Mouse (Mus musculus): Measurements from ENCODE around the gene Arhgef11. TPM values are rescaled to one million over a fixed set of nuclear protein-coding genes. Genes with fewer than 3 reads are reported as not detected.
"Not testable (repeated sequence)": the region's sequence is repeated elsewhere in the genome, so short reads cannot be mapped to it uniquely, and the experiment has no call there.

Arhgef11 gene
- polyA plus RNA-seq (2012; rRNA removed): 26.6 and 31.0 TPM in 2 replicates

- no peak for DNase-seq (ENCODE audit: low read depth)
These were observed at the start of gene Arhgef11 for GRCm38 (mm10) chr3:87616957-87617810. TSS of gene Arhgef11 (plus strand) at chr3:87617559.

DNA sequence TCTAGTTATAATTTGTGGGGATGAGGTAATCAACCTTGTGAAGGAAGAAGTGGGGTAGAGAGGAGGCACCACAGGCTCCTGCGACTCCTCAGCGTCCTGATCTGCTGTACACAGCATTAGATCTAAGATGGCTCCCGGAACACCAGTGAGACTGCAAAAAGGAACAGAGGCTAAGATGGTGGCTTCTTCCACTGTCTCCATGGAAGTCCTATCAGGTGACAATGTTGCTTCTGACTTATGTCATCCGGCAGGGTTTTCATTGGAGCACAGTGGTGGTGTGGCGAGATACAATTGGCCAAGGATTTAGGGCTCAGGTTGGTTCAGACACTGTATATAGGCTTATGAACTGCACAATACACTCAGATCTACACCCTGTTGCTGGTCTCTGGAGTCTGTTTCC lies 48.7 kb upstream of the Arhgef11 start:
- no peak for DNase-seq (ENCODE audit: low read depth)

DNA sequence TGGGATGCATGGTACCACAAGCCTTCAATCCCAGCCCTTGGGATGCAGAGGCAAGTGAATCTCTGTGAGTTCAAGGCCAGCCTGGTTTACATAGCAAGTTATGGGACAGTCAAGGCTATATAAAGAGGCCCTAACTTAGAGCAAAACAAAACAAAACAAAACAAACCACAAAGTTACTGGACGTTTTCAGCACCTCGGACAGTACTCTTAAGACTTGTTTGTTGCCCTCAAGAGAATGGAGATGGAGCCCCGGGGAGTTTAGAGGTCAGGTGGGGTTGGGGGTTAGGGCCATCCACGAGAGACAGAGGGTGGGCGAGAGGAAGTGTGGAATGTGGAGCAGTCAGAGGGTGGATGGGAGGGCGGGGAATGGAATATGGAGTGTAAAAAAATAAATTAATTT lies 41.6 kb upstream of the Arhgef11 start:
- DNase-seq (ENCODE audit: low read depth): no peak

DNA sequence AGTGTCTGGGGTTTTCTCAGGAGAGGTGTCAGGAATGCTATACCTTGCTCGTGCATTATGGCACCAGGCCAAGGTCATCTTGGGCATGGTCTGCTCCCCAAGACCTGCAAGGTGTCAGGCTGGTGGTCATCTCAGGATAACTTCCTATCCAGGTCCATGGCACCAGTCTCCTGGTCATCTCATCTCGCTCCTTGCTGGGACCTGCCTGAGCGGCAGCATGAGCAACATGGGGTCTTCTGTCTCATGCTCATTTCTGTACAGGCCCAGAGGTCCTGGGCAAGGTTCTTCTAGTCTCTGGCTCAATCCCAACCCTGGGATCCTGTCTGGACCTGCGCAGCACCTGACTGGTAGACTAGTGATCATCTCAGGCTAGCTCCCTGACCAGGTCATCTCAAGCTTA lies 35.1 kb upstream of the Arhgef11 start:
- no peak for DNase-seq (ENCODE audit: low read depth)

GRCm38 (mm10) chr3:87593793-87594192 lies 23.6 kb upstream of the Arhgef11 start:
- no peak for DNase-seq (ENCODE audit: low read depth)

GRCm38 (mm10) chr3:87595328-87595727 lies 22.0 kb upstream of the Arhgef11 start:
- DNase-seq (ENCODE audit: low read depth): not testable (repeated sequence)

GRCm38 (mm10) chr3:87601077-87601476 lies 16.3 kb upstream of the Arhgef11 start:
- not testable (repeated sequence) for DNase-seq (ENCODE audit: low read depth)

- DNase-seq (ENCODE audit: low read depth): no peak
These were observed 1.0 kb upstream of the Arhgef11 start for GRCm38 (mm10) chr3:87616354-87616753.

- no peak for DNase-seq (ENCODE audit: low read depth)
These were observed 412 bp downstream of the Arhgef11 start for GRCm38 (mm10) chr3:87617811-87618130.

- no peak for DNase-seq (ENCODE audit: low read depth)
These were observed 881 bp downstream of the Arhgef11 start for GRCm38 (mm10) chr3:87618240-87618639.

- no peak for DNase-seq (ENCODE audit: low read depth)
These were observed 1.8 kb downstream of the Arhgef11 start for GRCm38 (mm10) chr3:87618981-87619710.

DNA sequence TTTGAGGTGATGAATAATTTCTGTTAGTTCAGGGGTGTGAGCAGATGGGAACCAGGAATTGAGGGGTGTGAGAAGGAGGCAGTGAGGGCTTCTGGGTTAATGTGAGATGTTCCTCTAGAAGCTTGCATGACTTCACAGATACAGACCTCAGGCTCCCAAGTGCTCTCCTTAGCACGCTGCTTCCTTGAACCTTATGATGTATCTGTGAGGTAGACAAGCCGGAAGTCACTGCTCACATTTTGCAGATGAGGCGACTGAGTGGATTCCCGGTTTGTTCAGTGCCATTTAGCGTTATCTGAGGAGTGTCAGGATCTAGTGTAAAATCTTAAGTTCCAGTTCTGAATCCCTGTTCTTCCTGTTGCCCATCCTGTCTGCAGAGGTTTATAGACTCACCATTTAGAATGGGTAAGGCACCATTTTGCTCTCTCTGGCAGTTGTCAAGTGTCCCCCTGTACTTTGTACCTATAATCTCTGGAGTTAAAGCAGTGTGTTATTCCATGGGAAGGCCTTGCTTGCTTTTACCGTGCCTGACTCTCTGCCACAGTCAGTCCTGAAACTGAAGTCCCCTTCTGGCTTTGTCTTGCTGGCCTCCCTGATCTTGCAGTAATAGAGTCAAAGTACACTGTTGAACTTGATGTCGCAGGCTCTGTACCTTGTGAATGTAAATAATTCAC lies 3.0 kb downstream of the Arhgef11 start:
- no peak for DNase-seq (ENCODE audit: low read depth)

- no peak for DNase-seq (ENCODE audit: low read depth)
These were observed 7.5 kb downstream of the Arhgef11 start for GRCm38 (mm10) chr3:87624899-87625298.

GRCm38 (mm10) chr3:87630899-87631298 lies 13.5 kb downstream of the Arhgef11 start:
- DNase-seq (ENCODE audit: low read depth): no peak

GRCm38 (mm10) chr3:87631408-87631807 lies 14.0 kb downstream of the Arhgef11 start:
- DNase-seq (ENCODE audit: low read depth): no peak

DNA sequence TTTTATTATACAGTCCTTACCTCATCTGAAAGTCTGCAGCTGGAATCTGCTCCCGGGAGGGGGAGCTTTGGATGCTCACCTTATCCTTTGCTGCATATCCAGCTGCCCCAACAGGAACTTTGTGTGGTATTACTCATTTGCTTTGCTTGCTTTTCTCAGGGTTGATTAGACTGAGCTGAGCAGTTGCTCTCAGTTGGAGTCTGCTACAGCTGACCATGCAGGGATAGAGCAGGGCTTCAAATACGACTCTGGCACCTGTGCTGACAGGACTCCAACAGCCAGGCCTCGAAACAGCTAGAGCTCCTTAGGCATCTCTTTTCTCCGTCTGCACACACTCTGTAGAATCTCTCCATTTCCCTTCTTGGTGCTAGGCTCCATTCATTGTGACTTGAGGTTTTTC lies 18.2 kb downstream of the Arhgef11 start:
- DNase-seq (ENCODE audit: low read depth): no peak

DNA sequence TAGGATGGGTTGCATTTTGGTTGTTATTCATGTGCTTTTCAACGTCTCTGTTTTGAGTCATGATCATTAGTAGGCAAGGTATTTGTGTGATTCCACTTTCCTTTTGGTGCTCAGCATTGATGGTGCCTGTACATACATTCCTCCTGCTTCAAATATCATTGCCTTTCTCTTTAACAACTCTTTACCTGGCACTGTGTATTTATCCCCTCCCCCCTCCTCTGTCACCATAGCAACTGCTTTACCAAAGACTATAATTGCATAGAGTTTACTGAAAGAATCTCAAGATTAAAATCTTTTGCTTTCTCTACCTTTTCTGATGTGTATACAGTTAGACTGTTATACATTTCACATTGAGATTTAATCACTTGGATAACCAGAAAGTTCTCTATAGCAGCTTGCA lies 26.1 kb downstream of the Arhgef11 start:
- no peak for DNase-seq (ENCODE audit: low read depth)

DNA sequence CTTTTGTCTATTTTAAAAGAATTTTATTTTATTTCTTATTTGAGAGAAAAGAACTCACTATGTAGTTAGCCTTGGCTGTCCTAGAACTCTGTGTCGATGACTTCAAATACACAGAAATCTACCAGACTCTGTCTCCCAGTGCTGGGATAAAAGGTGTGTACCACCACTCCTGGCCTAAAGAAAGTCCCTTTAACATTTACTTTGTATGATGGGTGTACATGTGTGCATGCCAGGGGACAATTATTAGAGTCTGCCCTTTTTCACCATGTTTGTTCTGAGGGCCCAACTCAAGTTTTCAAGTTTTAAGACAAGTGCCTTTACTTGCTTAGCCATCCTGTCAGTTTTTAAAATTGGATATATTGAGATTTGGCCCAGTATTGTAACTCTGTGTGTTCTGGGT lies 28.8 kb downstream of the Arhgef11 start:
- DNase-seq (ENCODE audit: low read depth): no peak

DNA sequence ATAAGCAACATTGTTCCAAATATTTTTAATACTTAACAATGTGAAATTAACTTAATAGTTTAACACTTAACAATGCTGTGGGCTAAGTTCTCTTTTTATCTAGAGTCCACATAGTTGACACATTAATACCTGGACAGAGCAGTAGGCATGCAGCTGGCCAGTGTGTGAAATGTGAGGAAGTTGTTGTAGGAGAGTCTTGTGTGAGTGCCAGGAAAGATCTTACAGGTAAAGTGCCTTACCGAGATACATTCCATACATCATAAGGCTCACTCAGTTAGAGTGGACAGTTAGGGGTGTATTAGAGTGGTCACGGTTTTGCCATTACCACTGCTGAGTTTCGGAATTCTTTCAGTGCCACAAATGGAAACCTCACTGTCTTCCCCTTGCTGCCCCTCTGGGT lies 31.7 kb downstream of the Arhgef11 start:
- no peak for DNase-seq (ENCODE audit: low read depth)

DNA sequence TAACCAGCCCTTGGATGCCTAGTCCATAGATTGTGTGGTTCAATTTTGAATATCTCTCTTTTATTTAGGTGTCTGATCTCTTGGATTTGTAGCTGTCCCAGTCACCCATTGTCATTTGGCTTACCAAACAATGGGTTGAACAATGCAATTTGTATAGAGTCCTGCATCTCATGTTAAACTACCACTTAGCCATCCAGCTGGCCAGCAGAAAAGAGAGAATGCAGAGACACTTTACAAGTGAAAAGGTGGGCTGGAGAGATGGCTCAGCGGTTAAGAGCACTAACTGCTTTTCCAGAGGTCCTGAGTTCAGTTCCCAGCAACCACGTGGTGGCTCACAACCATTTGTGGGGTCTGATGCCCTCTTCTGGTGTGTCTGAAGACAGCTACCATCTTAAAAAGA lies 41.0 kb downstream of the Arhgef11 start:
- DNase-seq (ENCODE audit: low read depth): no peak

DNA sequence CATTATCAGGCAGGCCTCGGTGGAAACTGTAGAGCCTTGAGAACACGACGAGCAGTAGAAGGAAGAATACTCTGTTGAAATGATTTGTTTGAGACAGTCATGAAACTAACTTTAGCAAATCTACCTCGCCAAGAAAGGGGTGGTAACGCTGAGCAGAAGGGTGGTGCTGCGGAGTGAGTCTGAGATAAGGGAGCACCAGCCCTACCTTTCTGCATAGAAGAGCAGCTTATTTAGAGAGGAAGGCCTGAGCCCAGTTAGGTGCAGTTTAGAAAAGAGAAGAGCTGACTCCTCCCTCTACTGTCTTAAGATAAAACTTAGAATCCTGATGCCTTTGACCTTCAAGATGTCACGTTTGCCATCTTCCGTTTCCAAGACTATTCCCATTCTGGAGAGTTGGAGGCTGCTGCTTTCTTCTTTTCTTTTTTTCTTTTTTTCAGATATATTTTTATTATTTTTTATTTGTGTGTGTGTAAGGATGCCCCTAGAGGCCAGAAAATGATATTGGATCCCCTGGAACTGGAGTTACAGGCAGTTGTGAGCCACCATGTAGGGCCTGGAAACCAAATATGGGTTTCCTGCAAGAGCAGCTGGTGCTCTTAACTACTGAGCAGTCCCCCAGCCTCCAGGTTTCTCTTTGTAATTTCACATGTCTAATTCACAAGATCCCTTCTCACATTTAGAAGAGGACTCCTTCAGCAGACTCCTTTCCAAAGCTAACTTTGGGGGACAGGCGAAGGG lies 42.5 kb downstream of the Arhgef11 start:
- DNase-seq (ENCODE audit: low read depth): no peak

- DNase-seq (ENCODE audit: low read depth): no peak
These were observed 43.1 kb downstream of the Arhgef11 start for GRCm38 (mm10) chr3:87660479-87660878.

Measured in gonadal fat pad, adult 2 months (tissue).